Mouse (Mus musculus) v-Abl transformed pro-B cells (cell line): ENCODE measurements around the gene Gga1.

Experiments used
- in situ Hi-C, 2 experiments: fragments of 400-800 bp; cut with MboI; formaldehyde crosslinking; loops; one replicate each; pipeline ENCODE4 v1.15.1; 2025; ENCODE audit not compliant: unreplicated experiment in 2 of 2

Gga1 gene

DNA sequence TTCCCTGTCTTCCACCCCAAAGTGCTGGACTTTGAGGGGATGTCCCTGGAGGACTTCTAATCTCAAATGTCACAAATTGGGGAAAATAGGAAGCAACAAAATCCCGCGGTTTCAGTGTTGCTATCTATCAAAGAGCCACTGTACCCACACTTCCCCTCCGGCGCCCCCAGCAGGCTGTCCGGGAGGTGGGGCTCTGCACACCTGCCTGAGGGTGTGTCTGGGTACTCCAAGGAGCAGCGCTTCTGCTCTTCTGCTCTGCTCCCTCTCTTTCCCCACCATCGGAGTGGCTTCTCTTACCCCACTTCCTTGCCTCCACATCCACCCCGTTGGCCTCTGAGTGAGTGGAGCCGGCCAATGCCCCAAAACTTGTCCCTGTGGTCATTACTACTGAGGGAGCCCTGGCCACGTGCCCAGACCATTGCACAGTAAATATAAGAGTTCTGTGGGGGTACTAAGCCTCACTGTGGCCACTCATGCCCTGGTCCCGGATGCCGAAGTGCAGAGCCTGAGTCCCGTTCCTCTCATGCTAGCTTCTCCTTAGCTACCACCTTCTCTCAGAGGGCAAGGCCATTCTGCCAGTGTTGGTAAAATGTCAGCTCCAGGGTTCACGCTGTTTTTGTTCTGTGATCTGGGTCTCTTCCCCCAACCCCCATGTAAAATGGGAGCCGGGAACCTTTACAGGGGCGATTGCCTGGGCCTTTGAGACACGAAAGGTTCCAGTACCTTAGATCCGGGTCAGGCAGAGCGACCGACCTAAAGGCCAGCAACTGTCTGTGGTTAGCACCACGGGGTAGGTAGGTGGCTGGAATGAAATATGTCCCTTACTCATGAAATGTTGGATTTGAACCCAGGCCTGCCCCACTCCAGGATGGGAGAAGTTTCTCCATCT, 33.2 kb upstream of the Gga1 start:
- in situ Hi-C loops, result loop anchor here in 1 of 2 experiments (10.0 kb wide), 1 partner anchor 219 kb away; no protein-coding TSS in a partner anchor

DNA sequence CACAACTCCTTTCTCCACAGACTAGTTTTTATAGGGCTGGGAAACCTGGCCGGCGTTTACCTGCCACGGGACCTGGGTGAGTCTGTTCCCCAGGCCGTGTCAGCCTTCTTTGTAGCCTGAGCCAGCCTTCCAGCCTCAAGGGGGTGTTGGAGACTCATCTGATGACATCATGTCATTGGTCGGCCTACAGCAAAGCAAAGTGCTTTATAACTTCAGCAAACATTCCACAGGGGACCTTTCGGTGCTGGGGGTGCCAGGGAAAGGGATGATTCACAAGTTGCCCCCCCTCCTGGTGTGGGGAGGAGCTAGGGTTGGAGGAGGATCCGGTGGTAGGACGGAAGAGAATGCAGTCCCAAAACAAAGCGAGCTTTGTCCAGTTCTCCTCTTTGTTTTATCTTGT, 32.2 kb upstream of the Gga1 start:
- in situ Hi-C loops, result loop anchor here (5.0 to 10.0 kb wide), 2 partner anchors 220 to 222 kb away; no protein-coding TSS in a partner anchor

DNA sequence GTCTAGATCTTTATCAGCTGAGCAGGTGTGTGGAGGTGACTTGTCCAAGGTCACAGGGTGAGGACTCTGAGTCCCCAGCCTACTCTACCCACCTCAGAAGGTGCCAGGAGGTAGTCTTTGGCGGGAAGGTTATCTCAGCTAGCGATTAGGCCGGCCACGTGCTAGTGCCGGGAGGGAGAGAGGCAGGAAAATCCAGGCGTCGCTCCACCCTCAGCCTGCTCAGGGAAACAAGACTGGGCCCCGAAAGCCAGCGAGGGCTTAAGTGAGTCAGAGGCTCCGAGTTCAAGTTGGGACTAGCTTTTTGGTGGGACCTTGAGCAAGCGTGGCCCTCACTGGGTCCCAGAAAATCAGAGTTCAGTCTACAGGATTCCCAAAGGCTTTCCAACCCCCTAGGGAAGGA, 31.7 kb upstream of the Gga1 start:
- in situ Hi-C loops, result loop anchor here (5.0 to 10.0 kb wide), 2 partner anchors 221 to 223 kb away; no protein-coding TSS in a partner anchor

DNA sequence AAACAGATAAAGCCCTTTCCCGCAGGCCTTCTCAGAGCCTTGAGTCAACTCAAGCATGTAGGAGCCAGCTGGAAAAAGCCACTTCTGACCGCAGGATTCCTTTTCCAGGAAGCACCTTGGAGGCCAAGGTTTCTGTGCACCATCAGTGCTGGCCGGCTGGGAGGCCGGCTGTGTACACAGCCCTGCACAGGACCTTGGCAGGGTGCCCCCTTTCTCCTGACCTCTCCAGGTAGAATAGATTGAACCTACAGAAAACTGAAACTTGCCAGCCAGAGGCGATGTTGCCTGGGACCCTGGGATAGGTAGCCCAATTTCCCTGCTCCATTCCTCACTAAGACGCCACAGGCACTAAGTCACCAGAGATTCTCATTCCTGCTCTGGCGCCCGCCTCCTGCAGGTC, 31.1 kb upstream of the Gga1 start:
- in situ Hi-C loops, result loop anchor here (5.0 to 10.0 kb wide), 2 partner anchors 221 to 224 kb away; no protein-coding TSS in a partner anchor

DNA sequence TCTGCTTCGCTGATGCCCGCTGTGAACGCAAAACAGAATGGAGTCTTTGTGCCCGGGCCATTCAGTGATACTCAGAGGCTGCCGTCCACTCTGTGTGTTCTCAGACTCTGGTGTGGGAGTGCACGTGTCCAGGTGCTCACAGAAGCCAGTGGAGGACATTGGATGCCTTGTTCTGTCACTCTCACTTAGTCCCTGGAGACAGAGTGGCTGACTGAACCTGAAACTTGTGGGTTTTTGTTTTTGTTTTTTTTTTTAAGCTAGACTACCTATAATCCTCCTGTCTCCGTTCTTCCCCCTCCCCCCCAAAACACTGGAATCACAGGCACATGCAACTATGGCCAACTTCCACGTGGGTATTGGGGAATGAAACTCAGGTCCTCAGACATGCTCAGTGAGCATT, 30.6 kb upstream of the Gga1 start:
- in situ Hi-C loops, result loop anchor here (5.0 to 10.0 kb wide), 2 partner anchors 222 to 224 kb away; no protein-coding TSS in a partner anchor

DNA sequence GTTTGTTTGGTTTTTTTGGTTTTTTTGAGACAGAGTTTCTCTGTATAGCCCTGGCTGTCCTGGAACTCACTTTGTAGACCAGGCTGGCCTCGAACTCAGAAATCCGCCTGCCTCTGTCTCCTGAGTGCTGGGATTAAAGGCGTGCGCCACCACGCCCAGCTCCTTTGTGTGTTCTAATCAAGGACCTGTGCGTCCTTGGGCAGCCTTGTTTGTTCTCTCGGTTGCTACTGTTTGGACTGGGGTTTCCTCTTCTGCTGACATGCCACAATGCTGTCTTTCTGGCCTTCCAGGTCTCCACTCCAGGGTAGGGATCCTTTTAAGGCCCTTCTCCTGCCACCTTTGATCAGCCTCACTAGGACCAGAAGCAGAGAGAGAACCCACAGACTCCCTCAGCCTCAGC, 30.2 kb upstream of the Gga1 start:
- in situ Hi-C loops, result loop anchor here (5.0 to 10.0 kb wide), 2 partner anchors 222 to 225 kb away; no protein-coding TSS in a partner anchor

DNA sequence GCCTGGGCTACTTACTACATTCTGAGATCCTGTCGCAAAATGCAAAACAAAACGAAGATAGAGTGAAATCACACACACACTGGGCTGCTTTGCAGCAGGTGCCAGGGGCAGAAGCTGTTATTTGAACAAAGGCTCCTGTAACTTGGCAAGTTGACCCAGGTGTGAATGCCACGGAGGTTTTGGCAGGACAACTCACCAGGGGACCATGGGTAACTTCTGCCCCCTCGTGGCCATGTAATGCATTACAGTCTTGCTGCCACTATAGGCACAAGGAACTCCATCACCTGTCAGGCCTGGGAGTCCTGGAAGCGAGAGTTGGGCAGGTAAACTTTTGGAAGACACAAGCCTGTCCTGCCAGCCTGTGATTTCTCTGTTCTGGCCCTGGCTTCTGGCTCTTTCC, 28.5 kb upstream of the Gga1 start:
- in situ Hi-C loops, result loop anchor here (5.0 to 10.0 kb wide), 2 partner anchors 224 to 226 kb away; no protein-coding TSS in a partner anchor

DNA sequence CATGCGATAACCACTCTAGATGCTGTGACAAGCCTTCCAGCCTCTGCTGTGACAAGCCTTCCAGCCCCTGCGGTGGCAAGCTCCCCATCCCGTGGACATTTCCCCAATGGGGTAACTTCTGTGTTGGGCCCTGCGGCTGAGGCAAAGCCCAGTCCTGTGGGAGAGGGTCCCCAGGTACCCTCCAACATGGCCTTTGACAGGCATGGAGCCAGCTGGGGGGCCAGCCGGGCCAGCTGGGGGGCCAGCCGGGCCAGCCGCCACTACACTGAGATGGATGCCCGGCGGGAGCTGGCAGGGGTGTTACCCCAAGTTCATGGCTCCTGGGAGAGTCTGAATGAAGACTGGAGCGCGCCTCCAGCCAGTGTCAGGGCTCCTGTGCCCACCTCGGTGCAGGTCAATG, 27.5 kb upstream of the Gga1 start:
- in situ Hi-C loops, result loop anchor here (5.0 to 10.0 kb wide), 2 partner anchors 225 to 227 kb away; no protein-coding TSS in a partner anchor

DNA sequence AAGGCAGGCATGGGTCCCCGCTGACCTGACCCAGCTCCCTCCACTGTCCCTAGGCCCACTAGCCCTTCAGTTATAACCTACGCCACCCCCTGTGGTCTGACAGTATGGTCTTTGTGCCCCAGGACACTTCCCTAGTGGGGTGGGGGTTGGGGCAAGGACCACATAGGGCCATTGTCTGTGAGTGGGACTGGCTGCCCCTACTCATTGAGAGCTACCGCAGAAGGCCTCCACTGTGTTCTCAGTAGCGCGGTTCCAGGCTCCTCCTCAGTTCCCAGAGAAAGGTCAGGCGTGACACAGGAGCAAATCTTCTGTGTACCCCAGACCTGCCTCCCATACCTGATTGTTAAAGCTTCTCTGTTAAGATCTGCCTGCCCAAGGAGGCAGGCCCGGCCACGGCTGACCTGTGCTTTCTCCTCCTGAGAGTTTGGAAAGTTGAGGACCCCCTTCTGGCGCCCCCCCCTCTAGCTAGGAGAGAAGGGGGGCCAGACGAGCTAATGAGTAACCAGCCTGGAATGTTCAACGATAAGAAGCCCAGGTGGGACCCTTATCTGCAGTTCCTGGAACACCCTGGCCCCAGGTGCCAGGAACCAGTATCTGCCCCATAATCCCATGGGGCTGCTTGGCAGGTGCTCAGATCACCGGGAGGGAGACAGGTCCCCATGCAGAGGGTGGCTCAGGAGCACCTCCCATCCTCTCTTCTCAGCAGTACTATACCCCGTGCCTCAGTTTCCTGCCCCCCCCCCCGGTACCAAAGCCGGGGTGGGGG, 26.7 kb upstream of the Gga1 start:
- in situ Hi-C loops, result no loop called here

DNA sequence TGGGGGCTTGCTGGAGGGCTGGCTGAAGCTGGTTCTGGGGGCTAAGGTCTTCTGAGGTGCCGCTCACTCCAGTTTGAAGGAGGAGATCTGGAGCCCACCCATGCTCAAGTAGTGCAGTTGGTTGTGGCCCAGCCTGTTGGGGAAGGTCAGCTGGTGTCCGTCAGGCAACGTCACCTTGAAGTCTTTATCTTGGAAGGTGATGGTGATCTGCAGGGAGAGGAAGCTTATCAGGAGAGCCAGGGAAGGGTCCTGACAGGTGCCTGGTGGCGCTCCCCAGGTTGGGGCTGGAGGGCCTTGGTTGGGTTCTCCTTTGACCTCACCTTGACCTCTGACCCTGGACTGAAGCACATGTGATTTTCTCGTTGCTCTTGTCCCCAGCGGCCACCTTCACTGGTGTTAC, 26.0 kb upstream of the Gga1 start:
- in situ Hi-C loops, result no loop called here

DNA sequence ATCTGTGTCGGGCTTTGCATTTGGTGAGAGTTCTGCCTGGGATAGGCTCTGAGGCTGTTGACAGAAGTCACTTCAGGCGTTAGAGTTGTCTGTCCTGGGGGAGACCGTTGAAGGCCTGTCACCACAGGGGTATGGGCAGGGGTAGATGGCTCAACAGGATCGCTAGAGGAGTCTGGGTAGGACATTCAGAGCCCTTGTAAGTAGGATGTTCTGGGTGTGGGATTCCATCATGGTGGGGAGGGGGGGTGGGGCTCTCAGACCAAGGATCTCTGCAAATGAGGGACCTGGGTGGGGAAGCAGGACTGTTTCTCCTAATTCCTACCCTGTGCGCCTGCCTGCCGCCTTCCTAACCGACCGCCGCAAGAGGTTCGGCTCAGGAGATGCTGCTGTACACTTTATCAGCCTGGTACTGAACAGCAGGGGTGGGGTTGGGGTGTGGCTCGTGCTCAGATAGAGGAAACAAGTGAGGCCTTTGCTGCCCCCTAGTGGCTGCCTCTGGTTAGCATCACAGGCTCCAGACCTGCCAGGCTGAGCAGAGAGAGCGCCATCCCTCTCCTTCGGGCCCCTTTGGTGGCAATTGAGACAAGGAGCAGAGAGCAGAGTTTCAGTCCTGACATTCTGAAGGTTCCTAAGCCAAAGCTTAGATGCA, 25.4 kb upstream of the Gga1 start:
- in situ Hi-C loops, result no loop called here

DNA sequence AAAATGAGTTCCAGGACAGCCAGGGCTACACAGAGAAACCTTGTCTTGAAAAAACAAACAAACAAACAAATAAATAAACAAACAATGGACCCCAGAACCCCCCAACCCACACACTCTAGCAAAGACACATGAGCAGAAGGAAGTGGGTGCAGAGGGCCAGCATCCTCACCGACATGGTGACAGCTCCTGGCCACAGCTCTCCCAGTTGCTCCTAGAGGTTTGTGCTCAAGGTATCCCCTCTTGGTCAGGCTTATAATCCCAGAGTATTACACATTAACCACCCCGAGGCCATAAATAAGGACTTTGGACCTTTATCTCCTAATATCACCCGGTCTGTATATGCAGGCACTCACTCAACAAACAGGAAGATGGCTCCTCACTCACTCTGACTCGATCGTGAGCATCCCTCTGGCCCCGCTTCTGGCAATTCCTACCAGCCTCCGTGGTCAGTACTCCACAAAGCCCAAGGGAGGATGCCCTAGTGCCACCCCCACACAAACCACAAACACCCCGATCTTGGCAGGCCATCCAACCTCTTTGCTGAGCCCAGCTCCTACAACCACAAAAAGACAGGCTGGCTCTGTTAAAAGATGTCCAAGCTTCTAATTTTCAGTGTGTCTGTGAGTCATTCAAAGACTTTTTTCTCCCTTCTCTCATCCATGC, 21.6 kb upstream of the Gga1 start, which contains the start of gene Lgals2:
TSS of gene Lgals2 (minus strand) at position 227 of the 663 bp plus-strand sequence.
- in situ Hi-C loops, result no loop called here

DNA sequence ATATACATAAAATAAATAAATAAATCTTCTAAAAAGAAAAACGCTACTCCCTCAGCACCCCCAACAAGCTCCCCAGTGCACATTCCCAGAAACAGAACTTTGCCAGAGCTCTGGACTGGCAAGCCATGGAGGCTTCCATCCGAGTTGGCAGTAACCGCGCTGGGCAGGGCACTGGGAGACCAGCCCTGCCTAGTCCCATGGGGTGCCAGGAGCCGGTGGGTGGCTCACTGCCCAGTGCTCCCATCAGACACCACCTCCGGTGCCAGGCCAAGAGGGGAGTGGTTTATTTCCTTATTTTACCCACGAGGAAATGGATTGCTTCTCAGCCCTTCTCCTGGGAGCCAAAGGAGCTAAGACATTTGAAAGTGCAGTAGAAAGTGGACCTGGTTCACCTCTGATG, 20.0 kb upstream of the Gga1 start:
- in situ Hi-C loops, result no loop called here

DNA sequence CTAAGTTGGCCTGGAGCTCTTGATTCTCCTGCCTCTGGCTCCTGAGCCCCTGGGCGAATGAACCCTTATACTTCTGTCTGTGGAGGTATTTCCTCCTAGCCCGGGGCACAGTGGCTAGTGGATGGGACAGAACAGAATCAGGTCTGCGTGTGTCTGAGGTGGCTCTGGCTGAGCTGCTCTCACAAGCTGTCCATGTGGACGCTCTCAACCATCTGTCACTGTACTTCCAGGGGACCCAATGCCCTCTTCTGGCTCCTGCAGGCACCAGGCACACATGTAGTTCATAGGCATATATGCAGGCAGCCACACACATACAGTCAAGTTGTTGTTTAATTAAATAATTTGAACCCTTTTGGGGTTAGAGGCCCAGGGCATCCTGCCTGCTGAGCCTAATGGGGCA, 17.7 kb upstream of the Gga1 start:
- in situ Hi-C loops, result no loop called here

DNA sequence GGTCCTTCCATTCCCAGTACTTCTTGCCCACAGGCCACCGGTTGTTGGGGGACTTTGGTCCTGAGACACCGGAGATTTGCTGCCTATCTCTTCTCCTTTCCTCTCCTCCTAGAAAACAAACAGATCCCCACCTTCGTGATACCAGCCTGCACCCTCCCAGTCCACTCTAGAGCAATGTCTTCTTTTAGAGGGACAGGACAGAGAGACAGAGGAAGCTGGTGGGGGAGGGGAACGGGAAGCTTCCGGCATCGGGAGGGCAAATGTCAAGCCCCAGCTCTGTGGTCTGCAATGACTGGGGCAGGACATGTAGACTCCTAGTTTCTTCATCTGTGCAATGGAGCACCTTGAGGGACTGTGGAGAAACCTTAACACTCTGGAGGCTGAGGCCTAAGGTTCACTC, 17.3 kb upstream of the Gga1 start:
- in situ Hi-C loops, result no loop called here

DNA sequence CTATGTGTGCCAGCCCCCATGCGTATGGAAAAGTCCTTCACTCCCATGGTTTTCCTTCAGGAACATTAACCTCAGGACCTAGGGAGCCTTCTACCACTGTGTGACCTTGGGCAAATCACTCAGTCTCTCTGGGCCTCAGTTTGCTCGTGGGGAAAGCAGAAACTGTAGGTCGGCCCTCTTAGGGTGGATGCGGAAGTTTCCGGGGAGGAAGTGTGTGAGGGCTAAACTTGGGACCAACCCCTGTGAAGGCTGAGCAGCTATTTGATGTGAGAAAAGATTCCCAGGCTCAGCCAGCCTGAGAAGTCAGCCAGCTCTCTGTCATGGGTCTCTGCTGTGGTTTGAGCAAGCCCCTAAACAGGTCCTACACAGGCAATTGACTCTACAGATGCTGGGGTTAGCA, 14.7 kb upstream of the Gga1 start:
- in situ Hi-C loops, result no loop called here

DNA sequence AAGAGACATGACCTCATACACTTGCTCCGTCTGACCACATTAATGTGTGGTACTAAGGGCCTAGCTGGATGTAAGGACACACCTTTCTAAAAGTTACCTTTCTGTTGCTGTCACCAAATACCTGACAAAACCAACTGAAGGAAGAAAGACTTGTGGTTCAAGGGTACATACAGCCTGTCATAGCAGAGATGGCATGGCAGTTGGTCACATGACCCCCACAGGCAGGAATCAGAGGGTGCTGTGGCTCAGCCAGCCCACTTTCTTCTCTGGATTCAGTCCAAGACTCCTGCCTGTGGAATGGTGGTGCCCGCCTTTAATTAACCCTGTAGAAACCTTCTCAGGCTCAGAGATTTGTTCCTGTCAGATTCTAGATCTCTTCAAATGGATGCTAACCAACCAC, 13.8 kb upstream of the Gga1 start:
- in situ Hi-C loops, result no loop called here

DNA sequence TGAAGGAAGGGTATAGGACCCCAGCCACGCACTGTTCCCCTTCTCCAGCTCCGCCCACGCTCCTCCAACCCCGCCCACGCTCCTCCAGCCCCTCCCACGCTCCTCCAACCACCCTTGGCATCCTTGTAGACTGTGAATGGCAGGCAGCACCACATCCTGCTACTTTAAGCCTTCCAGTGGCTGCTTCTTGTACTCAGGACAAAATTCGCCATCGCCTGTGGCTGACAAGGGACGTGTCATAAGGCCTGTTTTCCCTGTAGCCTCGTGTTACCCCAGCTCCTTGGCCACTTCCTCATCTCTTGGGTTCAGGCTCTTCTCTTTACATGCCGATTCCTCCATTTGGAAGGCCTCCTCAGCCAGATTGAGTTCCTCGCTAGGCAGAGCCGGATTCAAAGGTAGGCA, 13.1 kb upstream of the Gga1 start:
- in situ Hi-C loops, result no loop called here

DNA sequence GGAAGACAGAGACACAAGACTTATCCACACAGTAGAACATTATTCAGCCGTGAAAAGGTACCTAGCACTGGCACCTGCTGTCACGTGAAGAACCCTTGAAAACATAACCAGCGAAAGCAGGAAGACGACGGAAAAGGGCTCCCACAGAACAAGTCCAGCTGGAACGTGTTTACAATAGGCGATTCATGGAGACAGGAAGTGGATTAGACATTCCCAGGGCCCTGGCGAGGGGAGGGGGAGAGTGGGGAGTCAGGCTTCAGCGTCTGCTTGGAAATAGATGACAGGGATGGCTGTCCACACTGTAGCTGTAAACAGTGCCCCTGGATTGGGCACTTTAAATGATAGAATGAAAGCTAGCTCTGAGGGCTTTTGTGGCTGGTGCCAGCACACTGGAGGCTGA, 8.6 kb upstream of the Gga1 start:
- in situ Hi-C loops, result no loop called here

DNA sequence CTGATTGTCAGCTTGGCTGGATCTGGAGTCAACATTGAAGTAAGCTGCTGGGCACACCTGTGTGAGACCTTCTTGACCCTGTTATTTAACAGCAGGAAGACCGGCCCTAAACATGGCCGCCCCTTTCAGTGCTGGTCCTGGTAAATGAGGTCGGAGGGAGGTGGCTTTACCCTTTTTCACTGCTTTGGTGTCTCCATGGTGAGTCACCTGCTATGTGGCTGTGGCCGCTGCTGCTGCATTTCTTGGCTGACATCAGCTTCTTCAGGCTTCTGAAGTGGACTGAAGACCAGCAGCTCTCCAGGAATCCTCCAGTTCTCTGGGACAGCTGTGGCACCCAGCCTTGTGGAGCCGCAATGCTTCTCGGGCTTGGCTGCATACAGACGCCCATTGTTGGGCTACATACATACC, 8.2 kb upstream of the Gga1 start:
- in situ Hi-C loops, result no loop called here
